Mouse (Mus musculus) gonadal fat pad, adult 2 months (tissue): Measurements from ENCODE around the gene Dnal4. TPM values are rescaled to one million over a fixed set of nuclear protein-coding genes. Genes with fewer than 3 reads are reported as not detected.

ENCODE experiments used
- DNase-seq: peaks from one replicate; pipeline ENCODE4 v3.0.0-alpha.2; 2012; ENCODE audit warnings: low read depth
- polyA plus RNA-seq: library from polyadenylated mRNA; depleted of rRNA; stranded (reverse); fragments of >200 nt; gene quantifications from 2 replicates; pipeline ENCODE4 v1.2.3, GENCODE M21; 2012

Gene Dnal4
- polyA plus RNA-seq, 1 experiment = 42.0 TPM

GRCm38 (mm10) chr15:79763601-79764246 is 13.9 kb downstream of the Dnal4 start:
- DNase-seq = no peak

- DNase-seq = no peak
Observed at GRCm38 (mm10) chr15:79763001-79763400, 14.6 kb downstream of the Dnal4 start.

- no peak for DNase-seq
Observed at GRCm38 (mm10) chr15:79760956-79761355, 16.7 kb downstream of the Dnal4 start.

GRCm38 (mm10) chr15:79757118-79757517 is 20.5 kb downstream of the Dnal4 start:
- DNase-seq = no peak

- no peak for DNase-seq
Observed at GRCm38 (mm10) chr15:79755977-79756625, 21.5 kb downstream of the Dnal4 start.

GRCm38 (mm10) chr15:79755176-79755575 is 22.5 kb downstream of the Dnal4 start:
- DNase-seq = no peak

GRCm38 (mm10) chr15:79753873-79754272 is 23.8 kb downstream of the Dnal4 start:
- no peak for DNase-seq

- no peak for DNase-seq
Observed at GRCm38 (mm10) chr15:79753420-79753752, 24.3 kb downstream of the Dnal4 start.

GRCm38 (mm10) chr15:79752742-79753419 is 24.8 kb downstream of the Dnal4 start:
- no peak for DNase-seq

- DNase-seq = no peak
Observed at GRCm38 (mm10) chr15:79751772-79752171, 25.9 kb downstream of the Dnal4 start.

- no peak for DNase-seq
Observed at GRCm38 (mm10) chr15:79750266-79750665, 27.4 kb downstream of the Dnal4 start.

- DNase-seq = no peak
Observed at GRCm38 (mm10) chr15:79749162-79749561, 28.5 kb downstream of the Dnal4 start.

GRCm38 (mm10) chr15:79747998-79748397 is 29.7 kb downstream of the Dnal4 start:
- no peak for DNase-seq

GRCm38 (mm10) chr15:79745883-79746282 is 31.8 kb downstream of the Dnal4 start:
- DNase-seq = no peak

- no peak for DNase-seq
Observed at GRCm38 (mm10) chr15:79745312-79745711, 32.3 kb downstream of the Dnal4 start.

- no peak for DNase-seq
Observed at GRCm38 (mm10) chr15:79744742-79745141, 32.9 kb downstream of the Dnal4 start.

- DNase-seq = no peak
Observed at GRCm38 (mm10) chr15:79744001-79744400, 33.6 kb downstream of the Dnal4 start.

GRCm38 (mm10) chr15:79742706-79743023 is 35.0 kb downstream of the Dnal4 start:
- DNase-seq = no peak

GRCm38 (mm10) chr15:79741921-79742705 is 35.5 kb downstream of the Dnal4 start, which contains the start of gene Sun2:
Gene Sun2, minus strand, starts transcription at chr15:79742536.
- no peak for DNase-seq

- peak; percentile 93 for DNase-seq
Observed at GRCm38 (mm10) chr15:79741173-79741858, 36.3 kb downstream of the Dnal4 start.

- no peak for DNase-seq
Observed at GRCm38 (mm10) chr15:79740739-79741138, 36.9 kb downstream of the Dnal4 start.

- DNase-seq = no peak
Observed at GRCm38 (mm10) chr15:79734311-79734710, 43.3 kb downstream of the Dnal4 start.
